Mouse (Mus musculus): ENCODE data around the gene Gdf10. TPM values are rescaled to one million over a fixed set of nuclear protein-coding genes. Genes with fewer than 3 reads are reported as not detected.

Gene Gdf10
- 0.02 TPM in 1 of 2 replicates, not detected in the other for polyA plus RNA-seq (2012; ENCODE audit: low replicate concordance)

DNA sequence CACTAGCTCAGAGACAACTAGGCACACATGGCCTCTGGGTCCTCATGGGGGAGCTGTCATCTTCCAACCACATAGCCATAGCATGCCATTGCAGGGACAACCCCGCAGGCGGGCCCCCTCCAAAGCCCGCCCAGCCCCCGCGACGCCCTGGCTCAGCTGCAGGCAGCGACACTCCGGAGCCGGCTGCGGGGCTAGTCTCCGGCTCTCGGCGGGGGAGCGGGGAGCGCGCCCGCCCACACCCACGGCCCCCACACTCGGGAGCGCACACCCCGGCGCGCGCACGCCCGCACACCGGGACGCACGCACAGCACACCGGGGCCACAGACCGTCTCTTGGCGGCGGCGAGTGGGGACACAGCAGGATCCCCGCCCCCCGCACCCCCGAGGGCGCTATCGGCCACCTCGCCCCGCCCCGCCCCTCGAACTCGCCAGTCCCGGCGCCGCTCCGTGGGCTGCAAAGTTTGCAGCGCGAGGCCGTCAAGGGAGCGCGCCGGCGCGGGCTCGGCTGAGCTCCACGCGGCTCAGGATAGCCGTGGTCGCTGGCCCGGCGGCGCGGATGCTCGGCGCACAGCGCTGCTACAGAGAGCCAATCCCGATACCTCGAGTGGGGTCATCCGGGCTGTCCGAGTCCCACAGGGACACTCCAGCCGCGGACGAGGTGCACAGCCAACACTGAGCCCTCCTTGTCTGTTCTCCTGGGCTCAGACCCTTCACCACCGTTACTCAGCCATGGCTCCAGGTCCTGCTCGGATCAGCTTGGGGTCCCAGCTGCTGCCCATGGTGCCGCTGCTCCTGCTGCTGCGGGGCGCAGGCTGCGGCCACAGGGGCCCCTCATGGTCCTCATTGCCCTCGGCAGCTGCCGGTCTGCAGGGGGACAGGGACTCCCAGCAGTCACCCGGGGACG is at the start of gene Gdf10:
Gdf10 (plus strand) TSS at position 420 of the 903 bp plus-strand sequence.

DNA sequence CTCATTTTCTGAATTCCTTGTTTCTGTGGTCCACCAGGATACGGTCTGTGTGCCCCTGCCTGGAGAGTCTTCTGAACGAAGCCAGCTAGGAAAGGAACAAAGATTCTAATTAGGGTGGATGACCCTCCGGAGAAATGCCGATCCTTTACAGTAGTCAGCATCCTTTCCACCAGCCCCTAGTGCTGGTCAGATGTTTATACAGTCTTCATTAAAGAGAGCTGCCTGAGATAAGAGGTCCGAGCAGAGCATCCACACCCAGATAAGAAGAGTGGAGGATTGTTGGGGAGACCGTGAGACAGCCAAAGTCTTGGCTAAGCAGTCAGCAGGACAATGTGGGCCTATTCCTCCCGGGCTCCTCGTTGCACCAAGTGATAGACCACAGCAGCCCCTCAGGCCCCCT is 17.4 kb downstream of the Gdf10 start, which contains the start of gene Gdf2:
Gdf2 (plus strand) TSS at position 301 of the 400 bp plus-strand sequence.

DNA sequence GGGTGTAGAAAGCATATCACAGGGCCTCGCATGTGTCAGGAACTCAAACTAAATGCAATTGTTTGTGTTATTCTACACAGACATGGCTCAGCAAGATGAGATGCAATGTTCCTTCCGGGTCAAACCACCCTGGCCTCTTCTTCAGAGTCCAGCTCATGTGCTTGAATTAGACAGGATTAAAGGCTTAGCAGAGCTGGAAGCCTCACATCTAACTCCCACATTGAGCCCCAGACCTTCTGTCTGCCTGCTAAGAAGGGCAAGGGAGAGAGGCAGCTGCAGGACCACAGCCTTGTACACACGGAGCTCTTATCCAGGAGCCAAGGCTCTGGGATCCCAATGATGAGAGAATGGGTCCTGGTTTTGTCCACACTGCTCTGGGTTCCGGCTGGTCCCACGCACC is 30.4 kb downstream of the Gdf10 start, which contains the start of gene Rbp3:
Rbp3 (plus strand) TSS at position 243 of the 400 bp plus-strand sequence.

DNA sequence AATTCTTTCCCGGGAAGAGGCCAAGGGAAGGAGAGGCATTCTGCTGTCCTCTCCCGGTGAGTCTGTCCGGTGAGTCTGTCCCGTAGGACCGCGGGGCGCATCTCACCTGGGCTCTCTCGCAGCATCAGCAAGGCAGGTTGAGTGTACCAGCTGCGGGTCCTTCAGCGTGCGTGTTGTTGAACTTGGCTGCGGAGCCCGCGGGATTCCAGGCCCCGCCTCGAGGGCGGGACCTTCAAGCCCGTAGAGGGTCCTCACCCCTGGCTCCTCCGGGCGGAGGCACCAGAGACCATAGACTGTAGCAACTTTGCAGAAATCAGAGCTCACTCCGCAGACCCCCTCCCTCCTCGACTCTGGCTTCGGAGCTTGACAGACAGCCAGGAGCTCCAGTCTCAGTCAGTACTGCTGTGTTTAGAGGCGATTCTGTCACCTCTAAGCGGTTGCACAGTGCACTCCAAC is 55.2 kb downstream of the Gdf10 start, which contains the start of gene Zfp488:
Zfp488 (minus strand) TSS at position 161 of the 456 bp plus-strand sequence.

Other genes with a start within 250 kb of the Gdf10 start
- not detected in 2 replicates for gene Gdf2, start 17.5 kb downstream of the Gdf10 start, polyA plus RNA-seq (2012; ENCODE audit: low replicate concordance)
- 0.02 TPM in 1 of 2 replicates, not detected in the other for gene Rbp3, start 30.4 kb downstream of the Gdf10 start, polyA plus RNA-seq (2012; ENCODE audit: low replicate concordance)
- not detected in 2 replicates for gene Zfp488, start 55.2 kb downstream of the Gdf10 start, polyA plus RNA-seq (2012; ENCODE audit: low replicate concordance)
- not detected in 2 replicates for gene Gm30083, start 91.6 kb downstream of the Gdf10 start, polyA plus RNA-seq (2012; ENCODE audit: low replicate concordance)
- gene Gm5460, start 93.2 kb downstream of the Gdf10 start, polyA plus RNA-seq (2012; ENCODE audit: low replicate concordance): not detected in 2 replicates
- not detected in 2 replicates for gene Antxrl, start 129.1 kb downstream of the Gdf10 start, polyA plus RNA-seq (2012; ENCODE audit: low replicate concordance)
- gene Anxa8, start 162.4 kb downstream of the Gdf10 start, polyA plus RNA-seq (2012; ENCODE audit: low replicate concordance): 0.19 TPM in 1 of 2 replicates, not detected in the other
- not detected in 2 replicates for gene A630023A22Rik, start 179.2 kb downstream of the Gdf10 start, polyA plus RNA-seq (2012; ENCODE audit: low replicate concordance)
- not detected in 2 replicates for gene Npy4r, start 228.9 kb downstream of the Gdf10 start, polyA plus RNA-seq (2012; ENCODE audit: low replicate concordance)